Mouse (Mus musculus) testis, postnatal 14 days (tissue): ENCODE measurements around the gene Cyp2d11.
A peak's percentile ranks its signal among the peaks of the same experiment; 100 is the strongest.
"Not testable (repeated sequence)": the region's sequence is repeated elsewhere in the genome, so short reads cannot be mapped to it uniquely, and the experiment has no call there.

Source experiments
- DNase-seq: peaks from one replicate; pipeline ENCODE4 v3.0.0; 2021; ENCODE audit warnings: low spot score

Gene Cyp2d11

DNA sequence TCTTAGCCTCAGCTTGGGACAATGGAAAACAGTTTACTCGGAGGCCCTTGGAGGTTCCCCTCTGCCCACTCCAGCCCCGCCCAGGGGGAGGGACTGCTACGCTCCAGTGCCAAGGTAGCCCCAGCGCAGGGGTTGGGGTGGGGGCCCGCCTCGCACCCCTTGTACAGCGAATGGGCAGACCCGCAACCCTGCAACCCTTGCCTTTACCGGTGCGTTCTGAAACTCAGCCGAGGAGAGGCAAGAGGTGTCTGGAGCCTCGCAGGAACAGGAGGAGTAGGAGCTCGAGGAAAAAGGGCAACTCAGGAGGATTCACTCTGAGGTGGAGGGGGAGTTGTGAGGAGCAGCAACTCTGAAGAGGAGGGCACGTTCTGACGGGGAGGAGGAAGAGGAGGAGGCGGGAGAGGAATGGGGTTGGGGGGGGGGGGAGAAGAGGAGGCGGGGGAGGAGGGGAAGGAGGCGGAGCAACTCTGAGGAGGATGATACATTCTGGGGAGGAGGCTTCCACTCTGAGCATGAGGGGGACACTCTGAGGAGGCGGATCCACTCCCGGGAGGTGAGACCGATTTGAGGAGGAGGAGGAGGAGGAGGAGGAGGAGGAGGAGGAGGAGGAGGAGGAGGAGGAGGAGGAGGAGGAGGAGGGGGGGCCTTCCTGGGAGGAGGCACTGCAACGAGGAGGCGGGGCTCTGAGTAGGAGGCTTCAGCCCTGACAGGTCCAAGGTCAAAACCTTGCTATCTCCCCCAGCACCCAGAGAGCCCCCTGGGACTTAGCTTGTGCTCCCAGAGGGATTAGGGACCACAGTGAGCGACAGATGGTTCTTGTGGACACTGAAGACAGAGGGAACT lies 13.7 kb downstream of the Cyp2d11 start, which contains the start of gene Cyp2d22:
Cyp2d22 (minus strand) TSS at position 390 of the 843 bp plus-strand sequence.
- peak; percentile 51 for DNase-seq

DNA sequence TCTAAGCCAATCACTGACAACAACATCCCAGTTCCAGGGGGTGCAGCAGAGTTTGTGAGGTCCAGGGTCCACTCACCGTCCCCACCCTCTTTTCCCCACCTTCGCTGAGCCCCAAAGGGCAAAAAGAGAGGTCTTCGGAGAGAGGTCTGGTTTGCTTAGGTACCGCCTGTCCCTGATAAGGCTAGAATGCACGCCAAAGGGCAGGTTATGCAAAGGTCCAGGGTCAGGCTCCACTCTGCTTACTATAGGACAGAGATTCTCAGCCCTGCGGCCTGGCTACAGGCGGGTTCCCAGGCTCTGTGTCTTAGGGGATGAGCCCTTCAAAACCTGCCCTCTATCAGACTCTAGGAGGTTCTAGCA lies 14.3 kb downstream of the Cyp2d11 start:
- no peak for DNase-seq

DNA sequence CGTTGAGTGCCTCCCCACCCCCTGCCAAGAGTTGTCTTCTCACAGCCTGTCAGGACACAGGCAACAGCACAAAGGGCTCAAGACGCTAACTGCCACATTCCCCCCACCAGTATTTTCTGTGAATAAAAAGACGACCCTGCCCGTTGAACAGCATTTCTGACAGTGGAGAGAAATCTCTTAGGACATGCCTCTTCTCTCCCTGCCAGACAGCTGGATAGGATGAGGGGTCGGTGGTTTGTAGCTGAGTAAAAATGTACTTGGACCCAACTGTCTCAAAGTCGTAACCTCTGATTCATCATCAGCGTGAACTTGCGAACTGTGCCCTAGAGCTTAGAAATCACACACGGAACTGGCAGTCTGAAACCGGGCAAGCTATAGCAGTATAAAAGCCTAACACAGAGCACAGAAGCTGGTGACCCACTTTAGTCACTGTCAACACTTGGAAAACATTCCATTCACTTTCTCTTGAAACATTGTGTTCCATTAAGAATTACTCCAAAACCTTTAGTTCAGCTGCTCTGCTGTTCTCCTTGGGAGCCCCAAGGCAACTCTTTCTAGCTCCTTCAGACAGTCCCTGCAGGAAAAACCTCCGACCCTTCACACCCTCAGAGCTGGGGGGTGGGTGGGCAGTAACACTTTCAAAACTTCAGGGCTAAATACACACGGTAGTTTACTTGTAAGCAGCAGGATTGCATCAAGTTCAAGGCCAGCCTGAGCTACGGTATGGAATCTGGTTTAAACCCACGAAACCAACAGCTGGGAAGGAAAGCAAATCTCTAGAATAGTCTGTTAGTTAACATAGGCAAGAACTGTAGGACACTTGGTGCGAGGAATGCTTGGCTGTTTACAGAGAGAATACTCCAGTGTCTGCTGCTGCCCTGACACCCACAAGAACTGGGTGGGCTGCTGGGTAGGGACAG lies 15.3 kb downstream of the Cyp2d11 start:
- no peak for DNase-seq

DNA sequence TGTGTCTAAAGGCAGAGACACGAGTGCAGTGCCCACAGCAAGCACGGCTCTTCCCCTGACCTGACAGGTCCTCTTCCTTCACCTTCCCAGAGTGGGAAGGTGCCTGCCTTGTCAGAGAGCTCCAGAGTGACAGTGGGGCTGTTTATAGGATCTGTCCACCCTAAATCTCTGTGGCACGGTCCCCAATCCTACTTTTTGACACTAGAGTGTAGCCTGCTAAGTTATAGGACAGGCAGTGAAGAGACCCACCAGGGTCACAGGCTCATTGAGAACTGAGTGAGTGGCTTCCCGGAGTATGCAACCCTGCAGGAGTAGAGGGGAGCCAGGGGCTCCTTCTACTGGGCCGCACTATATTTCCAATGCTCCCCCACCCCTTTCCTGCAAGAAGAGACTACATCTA lies 16.1 kb downstream of the Cyp2d11 start:
- DNase-seq = no peak

DNA sequence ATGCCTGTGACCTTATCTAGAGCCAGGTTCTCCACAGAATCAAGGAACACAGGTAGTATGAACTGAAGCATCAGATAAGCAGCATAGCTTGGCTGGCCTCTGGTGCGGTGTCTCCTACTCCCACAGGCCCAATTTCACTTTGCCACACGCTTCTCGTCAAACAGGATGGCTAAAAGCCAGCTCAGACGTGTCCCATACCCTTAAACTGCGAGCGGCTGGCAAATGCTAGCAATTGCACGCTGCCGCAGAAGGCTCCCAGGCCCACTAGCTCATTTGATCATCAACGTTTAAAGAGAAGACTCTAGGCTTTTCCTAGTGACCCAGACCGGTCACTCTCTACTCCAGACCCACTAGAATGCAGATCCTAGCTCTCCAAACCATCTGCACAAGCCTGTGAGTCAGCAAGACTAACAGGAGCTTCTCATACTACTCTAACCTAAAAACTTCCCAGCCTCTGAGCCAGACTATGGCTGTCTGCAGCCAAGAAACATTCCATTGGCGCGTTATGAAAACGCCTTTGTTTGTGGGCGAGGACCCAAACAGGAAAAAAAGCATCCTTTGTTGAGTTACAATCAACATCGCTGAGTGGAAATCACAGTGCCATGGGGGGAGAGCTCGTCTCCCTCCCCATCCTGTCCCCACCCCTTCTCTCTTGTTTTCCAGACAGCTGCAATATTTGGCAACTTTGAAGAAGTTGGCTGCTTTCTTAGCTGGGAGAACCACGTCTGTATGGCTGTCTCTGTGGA lies 17.3 kb downstream of the Cyp2d11 start:
- peak; percentile 57 for DNase-seq

DNA sequence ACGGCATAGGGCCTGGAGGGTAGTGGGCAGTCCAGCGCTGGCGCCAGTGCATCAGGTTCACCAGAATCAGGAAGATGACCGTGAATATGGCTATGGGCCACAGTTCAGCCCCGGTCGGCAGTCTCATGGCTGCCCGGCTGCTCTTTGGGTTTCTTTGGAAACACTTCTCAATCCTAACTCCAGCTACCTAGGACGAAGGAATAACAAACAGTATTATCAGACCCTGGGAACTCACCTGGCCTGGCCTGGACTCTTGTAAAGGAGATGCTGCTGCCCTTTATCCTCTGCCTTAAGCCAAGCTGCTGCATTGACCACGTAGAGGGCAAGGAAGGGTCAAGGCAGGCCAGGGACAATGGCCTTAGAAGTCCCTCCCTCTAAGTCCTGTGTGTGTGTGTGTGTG lies 18.0 kb downstream of the Cyp2d11 start:
- DNase-seq = no peak

DNA sequence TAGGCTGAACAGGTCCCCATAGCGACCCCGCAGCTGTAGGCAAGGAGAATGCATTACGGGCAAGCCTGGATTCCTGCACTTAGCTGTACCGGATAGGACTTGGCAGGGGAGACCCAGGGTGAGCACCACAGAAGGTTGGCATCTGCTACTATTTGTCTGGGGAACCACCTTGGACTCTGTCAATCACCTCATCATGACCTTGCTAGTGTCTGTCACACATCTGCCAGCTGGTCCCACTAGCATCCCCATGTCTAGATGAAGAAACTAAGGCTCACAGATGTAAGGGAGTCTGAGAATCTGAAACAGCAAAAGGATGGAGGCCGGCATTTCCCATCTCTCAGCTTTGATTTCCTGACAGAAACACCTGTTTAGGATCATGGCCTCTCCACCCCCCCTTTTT lies 19.4 kb downstream of the Cyp2d11 start:
- no peak for DNase-seq

DNA sequence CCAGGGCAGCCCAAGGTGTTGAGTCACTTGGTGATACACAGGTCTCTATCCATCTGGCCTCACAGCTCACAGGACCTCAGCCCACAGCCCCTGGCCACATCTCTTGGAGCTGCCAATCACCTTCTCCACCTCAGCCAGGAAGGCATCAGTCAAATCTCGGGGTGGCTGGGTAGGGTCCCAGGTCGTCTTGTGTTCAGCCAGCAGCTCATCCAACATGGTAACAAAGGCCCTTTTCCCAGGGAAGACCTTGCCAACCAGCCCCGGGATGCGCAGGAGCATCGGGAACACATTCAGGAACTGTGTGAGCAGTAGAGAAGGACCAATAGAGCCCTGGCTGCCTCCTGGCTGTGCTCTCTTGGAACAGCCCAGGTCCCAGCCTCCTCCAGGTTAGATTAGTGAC lies 20.8 kb downstream of the Cyp2d11 start:
- no peak for DNase-seq

DNA sequence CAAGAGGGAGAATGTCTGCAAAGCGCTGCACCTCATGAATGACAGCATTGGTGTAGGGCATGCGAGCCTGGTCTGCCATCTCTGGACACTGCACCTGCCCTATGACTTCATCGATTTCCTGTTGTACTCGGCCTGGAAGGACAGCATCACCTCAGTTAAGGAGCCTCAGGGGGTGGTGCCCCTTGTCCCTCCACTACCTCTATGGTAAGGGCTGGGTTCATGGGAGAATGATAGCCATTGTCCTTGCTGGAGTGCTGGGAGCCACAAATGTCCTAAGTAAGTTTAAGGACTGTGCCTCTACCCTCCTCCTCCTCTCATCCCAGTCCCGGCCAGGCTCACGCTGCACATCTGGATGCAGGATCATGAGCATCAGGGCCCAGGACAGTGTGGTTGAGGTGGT lies 21.4 kb downstream of the Cyp2d11 start:
- DNase-seq = no peak

DNA sequence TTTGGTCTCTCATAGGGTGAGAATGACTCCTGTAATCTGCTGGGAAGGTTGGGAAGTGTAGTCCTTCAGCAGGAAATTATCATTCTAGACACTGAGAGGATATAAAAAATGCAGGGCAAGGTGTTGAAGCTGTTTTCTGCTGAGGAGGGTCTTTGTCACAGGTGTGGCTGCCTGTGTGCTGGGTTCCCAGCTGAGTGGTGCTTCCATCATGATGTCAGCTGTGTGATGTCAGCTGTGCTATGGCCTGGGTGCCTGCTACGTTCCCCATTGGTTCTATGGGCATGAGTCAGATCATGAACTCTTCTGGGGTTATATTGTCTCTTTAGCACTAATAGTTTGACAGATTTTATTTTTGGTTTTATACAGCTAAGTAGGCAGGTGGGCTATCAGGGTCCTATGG lies 25.0 kb downstream of the Cyp2d11 start:
- no peak for DNase-seq

DNA sequence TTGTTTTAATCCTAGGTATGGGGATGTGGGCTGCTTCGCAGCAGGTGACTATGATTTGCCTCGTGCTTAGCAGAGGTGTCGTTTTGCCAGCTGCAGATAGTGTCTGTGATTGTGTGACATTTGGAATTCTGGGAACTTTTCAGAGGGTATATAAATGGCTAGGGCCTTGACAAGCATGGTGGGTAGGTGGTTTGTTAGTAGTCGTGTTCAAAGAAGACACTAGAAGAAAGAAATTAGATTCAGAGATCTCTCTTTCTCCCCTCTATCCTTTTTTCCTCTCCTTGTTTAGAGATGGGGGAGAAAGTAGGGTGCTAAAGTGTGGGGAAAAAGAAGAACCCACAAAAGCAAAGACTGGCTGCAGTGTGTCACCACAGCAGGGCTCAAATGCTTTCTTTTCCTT lies 25.7 kb downstream of the Cyp2d11 start:
- DNase-seq = no peak

DNA sequence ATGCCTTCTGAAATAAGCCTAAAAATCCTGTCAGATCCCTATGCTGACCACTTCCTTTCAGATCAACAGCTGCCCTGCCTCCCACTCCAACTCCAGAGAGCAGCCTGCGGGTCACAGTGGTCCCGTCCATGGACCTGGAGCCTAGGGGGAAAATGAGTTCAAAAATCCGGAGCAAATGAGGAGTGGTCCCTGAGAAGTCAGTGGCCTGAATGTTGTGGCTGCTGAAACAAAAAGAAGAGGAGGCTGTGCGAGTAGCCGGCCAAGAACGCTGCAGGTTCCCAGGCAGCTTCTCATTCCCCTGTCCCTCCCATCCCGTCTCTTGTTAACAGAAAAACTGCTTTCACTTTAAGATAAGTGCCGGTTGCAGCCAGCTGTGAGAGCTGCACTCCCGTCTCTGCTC lies 29.3 kb downstream of the Cyp2d11 start:
- DNase-seq = not testable (repeated sequence)

DNA sequence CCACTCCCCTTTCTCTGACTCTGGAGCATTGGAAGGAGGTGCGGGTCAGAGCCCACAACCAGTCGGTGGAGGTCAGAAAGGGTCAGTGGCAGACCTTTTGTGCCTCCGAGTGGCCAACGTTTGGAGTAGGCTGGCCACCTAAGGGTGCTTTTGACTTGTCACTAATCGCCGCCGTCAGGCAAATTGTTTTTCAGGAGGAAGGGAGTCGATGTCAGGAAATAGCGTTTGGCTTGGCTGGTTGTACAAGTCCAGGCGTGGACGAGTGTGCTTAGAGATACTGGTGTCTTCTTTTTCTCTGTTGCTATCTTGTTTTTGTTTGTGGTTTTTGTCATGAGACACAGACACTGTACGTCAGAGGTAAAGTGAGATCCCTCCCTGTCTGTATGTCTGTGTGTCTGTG lies 30.0 kb downstream of the Cyp2d11 start:
- DNase-seq = not testable (repeated sequence)

DNA sequence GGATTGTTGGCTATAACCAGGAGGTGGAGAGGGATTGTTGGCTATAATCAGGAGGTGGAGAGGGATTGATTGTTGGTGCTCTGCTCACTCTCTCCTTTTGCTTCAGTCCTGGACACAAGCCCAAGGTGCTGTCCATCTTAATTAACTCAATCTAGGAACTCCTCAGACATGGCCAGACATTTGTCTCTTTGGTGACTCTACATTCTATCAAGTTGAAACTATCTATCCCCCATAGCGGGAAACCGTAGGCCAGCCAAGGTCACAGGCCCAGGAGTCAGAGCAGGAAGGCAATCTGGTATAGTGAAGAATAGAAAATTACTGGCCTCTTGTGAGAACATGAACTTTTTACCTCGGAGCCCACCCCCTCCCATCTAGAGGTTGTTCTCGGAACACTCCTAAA lies 31.6 kb downstream of the Cyp2d11 start:
- no peak for DNase-seq

DNA sequence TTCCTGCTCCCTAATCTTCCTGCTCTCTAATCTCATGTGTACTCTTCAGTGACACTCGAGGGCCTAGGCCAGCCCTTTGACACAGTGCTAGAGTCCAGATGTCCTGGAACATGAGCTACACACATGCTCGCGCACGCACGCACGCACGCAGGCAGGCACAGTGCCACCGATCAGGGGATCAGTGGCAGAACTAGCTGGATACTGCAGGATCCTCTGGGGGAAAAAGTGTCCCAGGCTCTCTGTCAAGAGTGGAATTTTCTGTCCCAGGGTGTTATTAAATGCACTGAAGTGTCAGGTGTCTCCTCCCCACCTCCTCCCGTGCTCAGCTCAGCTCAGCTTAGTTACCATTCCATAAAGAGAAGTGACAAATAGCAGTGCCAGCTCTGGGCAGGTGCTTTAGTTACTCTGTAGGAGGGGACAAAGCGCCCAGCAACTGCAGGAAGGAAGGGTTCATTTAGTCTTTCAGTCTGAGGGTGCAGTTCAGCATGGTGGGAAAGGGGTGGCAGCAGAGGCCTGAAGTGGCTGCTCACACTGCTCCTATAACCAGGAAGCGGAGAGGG lies 32.3 kb downstream of the Cyp2d11 start:
- DNase-seq = no peak

DNA sequence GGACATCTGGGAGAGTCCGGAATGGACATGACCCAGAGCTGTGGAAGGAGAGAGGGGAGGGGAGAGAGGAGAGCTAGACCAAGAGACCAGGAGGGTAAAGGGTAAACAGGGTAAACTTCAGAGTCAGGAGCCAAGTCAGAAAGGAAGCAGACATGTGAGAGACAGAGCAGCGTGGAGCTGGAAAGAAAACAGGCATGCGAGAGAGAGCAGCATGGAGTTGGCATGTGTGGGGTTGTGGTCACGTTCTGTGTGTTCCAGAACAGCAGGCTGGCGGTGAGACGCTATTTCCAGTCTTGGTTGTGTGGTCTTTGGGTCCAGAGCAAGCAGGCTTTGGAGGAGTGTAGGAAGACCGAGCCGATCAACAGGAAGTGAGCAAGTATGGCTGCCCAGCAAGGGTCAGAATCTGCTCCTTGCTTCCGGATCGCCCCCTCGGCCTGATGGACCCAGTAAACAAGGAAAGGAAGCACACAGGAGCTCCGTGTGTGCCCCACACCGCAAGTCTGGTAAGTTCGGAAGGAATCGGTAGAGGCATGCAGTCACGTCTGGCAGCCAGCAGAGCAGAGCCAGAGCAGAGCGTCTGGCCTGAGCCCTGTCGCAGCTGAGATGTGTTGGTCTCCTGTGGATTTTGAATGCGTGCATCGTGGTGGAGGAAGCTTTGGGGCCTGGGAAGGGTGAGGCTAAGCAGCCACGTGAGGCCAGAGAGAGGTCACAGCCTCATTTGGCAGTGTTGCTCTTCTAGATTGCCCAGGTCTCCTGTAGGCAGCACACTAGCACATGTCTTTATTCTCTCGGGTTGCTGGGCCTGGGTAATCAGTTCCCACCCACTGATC lies 35.2 kb downstream of the Cyp2d11 start:
- no peak for DNase-seq

DNA sequence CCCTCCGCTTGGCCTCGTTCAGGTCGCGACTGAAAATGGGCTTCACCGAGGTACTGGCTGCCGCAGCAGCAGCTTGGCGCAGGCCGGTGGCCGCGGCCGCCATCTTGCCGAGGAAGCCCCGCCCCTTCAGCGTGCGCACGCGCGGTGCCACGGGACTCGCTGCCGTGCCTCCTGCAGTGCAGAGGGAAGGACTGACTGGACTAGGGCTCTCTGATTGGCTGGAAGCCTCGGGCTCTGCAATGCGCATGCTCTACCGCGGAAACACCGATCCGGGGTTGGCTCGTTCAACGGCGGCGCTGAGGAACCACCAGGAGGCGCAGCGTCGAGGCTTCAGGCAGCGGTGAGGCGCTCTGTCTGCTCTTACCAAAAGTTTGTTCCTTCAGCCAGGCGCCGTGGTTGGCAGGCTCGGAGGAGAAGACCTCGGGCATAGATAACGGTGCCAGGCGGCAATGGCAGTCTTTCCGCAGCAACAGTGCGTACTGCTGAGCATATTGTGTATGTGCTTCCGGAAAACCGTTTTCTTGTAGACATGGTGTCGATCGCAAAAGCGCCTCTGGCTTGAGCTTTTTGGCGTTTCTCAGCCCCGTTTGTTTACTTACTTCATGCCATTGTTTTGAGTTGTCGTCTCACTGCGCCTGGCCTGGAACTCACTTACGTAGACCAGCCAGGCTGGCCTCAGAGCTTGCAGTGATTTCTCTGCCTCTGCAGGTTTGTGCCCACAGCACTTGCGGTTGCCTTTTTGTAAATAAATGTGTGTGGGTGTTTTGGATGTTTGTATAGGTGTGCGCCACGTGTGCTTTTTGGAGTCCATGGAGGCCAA lies 39.5 kb downstream of the Cyp2d11 start, which contains the start of gene Ndufa6:
Ndufa6 (minus strand) TSS at position 197 of the 820 bp plus-strand sequence.
- DNase-seq = peak; percentile 98

DNA sequence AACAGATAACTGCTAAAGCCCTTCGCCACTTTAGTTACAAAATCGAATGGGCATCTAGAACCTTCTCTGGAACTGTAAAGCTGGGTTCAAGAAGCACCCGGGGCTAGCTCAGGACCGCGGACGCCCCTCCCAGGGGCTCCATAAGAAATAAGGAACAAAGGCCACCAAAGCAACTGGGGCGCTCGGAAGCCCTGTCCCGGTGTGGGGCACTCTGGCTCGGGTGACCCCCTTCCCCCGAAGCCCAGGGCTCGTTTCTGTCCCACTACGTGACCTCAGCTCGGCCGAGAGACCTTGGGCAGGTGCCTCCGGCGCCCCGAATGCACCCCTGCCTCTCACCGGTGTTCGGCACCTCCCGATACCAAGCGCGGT lies 40.1 kb downstream of the Cyp2d11 start:
- no peak for DNase-seq

DNA sequence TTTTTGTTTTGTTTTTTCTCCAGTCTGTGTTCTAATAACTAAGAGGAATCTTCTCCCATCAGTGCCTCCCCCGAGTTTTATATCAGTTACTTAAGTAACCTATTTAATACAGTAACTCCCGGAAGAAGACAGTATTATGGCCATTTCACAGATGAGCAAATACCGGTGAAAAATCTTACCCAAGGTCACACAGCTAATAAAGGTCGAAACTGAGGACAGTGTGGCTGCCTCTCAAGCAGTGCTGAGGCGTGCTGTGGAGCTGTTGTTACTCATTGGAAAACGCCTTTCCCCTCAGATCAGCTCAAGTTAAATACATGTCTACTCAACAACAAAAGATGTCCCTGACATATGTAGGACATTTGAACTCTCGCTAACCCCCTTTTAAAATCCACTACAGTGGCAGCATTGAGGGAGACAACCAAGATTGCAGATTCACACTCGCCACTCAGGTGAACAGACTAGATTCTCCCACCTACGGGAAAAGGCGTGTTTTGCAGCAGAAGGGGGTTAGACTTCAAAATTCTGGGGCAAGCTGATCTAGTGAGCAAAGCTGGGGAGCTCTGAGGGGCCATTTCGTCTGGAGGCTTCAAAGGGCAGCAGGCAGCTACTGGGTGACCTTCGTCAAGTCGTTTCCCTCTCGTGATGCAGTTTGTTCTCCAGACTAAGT lies 40.6 kb downstream of the Cyp2d11 start:
- DNase-seq = no peak

DNA sequence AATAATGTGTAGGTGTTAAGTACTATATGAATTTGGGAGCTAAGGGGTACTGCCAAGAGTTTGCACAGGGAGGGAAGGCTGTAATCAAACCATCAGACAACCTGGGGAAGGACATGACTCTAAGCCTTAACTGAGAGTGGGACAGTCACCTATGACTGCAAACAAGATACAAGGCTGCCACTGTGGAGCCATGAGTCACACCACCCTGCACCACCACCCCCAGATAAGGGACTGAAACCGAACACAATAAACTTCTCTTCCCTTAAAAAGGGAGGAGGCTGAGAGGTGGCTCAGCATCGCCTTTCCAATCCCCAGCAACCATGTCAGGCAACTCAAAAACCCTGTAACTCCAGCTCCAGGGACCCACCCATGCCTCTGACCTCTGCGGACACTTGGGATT lies 42.3 kb downstream of the Cyp2d11 start:
- no peak for DNase-seq
